Mouse (Mus musculus) CH12F3 (cell line): ENCODE data around the gene Dock10.
"Not testable (repeated sequence)": the region's sequence is repeated elsewhere in the genome, so short reads cannot be mapped to it uniquely, and the experiment has no call there.

ENCODE experiments used
- in situ Hi-C: fragments of 300-500 bp; cut with MboI; formaldehyde crosslinking; loops from 2 replicates; pipeline ENCODE4 v1.14.3; 2020; ENCODE audit warnings: low sequenced_read_pairs

Gene Dock10

DNA sequence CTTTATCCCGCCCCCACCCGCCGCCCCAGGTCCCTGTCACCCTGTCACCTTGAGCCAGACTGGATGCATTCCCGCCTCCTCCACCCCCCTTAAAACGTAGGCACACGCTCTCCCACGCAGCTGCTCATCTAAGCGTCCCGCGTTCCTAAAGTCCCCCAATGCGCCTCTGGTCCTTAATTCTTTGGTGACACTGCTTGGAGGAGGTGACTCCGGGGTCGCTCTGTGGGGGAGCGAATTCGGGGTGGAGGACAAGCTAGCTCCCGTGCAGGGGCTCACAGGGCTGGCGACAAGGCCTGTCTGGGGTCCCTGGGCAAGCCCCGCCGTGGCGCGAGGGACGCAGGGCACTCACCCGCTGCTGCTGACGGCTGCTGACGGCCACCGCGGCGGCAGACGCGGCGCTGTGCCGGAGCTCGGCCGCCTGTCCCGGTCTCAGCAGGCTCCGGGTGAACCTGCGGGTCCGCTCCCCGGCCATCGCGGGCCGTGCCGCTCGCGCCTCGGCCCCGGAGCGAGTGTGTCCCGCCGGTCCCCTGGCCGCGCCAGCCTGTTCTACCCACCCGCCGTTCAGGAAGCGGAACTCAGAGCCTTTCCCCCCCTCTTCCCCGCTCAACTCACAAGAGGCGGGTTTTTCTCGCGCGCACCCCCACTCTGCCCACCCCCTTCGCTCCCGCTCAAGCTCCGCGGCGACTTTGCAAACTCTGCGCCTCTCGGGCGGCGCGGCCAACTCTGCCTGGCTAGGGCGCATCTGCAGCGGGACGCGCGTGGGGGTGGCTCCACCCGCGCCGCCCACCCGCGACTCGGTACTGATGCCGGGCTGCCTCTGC is at the start of gene Dock10:
Dock10 (minus strand) TSS at position 551 of the 821 bp plus-strand sequence.
- in situ Hi-C loops: no loop called here

DNA sequence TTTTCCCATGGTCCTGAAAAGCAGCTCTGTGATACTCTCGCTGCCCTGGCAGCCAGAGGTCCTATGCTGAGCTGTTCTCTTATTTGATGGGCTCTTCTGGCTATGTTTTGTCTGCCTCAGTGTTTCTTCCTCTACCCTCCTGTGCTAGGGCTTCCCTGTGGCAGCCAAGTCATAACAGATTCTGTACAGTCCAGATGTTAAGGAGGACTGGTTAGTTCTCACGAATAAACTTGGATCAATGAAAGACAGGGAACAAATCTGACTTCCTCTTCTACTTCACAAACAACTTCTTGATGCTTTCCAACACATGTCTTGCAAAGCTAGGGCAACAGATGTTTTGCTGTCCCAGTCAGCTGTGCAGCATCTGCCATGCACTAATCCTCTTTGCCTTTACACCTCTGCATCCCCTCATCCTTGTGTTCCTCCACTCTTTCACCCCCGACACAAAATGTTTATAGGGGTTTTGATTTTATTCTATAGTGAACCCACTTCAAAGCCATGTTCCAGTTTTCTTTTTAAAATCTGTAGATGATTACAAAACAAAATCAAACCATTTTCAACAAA is 48.6 kb upstream of the Dock10 start:
- in situ Hi-C loops: no loop called here

DNA sequence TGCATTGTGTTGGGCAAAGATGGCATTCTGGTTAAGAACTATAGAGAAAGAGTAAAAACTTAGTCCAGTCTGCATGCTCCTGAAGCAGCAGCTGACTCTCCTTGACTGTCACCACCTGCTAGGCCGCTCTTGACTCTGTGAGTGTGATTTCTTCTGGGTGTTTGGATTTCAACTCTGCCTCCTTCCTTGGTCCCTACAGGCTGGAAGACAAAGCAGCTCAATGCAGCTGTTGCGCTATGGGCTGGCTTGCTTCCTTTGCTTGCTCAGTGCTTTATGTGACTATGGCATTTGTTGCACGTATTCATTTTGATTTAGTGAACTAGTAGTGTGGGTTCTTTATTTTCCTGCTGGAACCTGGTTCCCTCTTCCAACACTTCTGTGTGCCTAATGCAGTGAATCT is 43.7 kb upstream of the Dock10 start:
- in situ Hi-C loops: no loop called here

DNA sequence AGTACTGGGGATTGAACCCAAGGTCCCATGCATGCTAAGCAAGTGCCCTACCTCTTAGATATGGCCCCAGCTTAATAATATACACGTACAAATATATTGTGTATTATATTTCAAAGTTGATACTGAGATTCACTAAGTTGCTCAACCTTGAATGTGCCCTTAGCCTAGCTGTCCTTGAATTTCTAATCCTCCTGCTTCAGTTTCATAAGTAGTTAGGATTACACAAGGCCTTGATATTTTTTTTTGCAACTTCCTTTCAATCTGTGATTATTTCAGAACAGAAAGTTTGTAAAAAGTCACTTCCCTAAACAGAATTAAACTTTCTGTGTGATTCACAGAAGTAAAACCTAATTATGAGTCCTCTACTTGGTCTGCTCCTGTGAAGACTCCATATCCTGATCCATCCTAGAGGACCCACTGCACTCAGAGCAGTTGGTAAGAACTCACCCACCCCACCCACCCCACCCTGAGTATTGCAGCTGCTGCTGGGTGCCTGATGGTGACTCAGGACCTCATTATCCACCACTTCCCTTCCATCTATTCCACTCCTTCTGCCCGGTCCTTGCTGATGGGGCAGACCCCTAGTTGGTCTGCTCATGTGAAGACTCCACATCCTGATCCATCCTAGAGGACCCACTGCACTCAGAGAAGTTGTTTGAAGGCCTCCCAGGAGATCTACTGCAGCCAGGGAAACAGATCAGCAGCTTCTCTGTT is 26.9 kb upstream of the Dock10 start:
- in situ Hi-C loops: no loop called here

DNA sequence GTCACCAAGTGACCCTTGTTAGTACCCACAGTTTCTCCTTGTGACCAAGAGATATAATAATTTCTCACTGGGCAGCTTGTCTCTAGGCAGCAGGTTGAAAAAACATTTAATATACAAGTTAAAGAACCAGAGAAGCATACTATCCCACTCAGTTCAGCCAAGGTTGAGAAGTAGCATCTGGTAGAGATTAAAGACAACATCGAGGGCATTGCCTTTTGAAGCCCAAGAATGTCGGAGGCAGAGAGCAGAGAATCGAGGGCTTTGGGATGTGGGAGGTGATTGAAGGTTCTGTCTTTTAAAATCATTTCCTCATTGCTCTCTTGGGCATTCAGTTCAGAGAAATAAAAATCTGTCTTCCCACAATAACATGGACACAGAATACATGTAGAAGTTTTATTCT is 25.8 kb upstream of the Dock10 start:
- in situ Hi-C loops: no loop called here

DNA sequence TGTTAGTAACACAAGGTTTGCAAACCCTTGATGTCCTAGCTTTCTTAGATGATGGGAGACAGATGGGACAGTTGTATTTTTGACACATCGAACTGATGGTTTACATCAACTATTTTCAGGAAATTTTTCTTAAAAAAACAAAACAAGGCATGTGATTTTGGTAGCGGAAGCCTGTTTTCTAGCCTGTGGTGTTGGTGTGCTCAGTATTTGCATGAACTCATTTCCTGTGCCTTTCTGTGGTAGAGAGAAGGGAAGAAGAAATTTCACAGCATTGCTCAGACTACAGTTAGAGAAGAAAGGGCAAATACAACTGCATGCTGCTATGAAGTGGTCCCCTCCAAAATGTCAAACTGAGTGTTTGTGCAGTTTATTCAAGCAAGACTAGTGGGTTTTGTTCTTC is 7.2 kb upstream of the Dock10 start:
- in situ Hi-C loops: no loop called here

DNA sequence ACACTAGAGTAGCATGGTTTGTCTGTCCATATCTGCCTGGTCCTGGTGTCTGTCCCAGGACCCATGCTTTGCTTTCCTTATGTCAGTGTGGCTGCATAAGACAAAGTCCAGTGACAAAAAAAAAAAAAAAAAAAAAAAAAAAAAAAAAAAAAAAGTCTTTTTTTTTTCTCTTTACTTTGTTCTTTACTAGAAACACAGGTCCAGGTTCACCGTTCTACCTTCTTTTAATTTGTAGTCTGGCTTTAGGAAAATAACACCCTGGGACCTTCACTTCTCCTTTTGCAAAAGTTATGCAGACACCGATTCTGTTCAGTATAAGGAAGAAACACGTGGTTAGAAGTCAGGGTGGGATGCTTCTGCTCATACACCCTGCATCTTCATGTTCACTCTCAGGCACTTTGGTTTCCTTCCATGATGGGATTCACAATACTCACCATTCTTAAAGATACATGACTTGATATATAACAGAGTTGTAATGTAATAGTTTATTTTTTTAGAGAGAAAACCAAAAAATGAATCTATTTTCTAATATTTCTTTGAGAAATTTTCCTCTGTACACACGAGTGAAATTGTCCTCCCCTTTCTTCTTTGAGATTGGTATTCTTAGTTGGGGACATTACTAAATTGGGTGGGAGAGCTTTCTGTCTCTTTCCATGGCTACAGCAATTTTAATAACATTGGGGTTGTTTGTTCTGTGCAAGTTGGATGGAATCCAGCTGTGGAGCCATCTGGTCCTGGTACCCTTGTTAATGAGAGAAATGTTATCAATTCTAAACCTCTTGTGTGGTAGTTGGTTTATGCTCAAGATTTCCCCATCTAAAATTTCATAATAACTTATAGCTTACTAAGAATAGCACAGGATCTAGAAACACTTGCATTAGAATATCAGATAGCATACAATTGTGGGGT is 5.0 kb upstream of the Dock10 start:
- in situ Hi-C loops: no loop called here

DNA sequence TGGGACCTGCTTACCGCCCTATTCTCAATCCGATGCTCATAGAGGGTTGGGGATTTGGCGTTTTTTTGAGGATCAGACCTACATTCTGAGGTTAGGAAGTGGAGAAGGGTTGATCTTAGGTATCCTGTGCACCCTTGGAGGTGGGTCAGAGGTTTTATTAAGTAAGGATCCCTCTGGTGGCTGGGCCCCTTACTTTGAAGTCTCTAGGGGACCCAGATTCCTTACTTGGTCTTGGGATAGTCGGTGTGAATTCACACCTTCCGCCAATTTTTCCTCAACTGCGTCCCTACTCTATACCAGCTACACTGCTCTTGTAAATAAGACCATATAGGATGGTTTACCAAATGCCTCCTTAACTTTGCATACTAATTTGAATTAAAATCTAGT is 464 bp upstream of the Dock10 start:
- in situ Hi-C loops: no loop called here

DNA sequence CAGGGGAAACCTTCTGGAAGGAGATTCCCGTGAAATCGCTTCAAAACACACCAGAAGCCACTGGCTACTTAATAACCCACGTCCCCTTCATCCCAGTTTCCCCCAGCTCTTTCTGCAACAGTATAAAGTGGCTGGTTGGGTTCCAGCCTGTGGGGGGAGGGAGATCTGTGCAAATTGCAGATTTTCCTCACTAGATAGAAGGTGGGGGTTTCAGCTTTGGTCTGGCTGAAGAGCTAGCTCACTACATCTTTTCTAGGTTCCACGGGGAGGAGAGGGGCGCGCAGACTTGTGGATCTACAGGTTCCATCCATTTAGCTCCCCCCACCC is 714 bp downstream of the Dock10 start:
- in situ Hi-C loops: no loop called here

DNA sequence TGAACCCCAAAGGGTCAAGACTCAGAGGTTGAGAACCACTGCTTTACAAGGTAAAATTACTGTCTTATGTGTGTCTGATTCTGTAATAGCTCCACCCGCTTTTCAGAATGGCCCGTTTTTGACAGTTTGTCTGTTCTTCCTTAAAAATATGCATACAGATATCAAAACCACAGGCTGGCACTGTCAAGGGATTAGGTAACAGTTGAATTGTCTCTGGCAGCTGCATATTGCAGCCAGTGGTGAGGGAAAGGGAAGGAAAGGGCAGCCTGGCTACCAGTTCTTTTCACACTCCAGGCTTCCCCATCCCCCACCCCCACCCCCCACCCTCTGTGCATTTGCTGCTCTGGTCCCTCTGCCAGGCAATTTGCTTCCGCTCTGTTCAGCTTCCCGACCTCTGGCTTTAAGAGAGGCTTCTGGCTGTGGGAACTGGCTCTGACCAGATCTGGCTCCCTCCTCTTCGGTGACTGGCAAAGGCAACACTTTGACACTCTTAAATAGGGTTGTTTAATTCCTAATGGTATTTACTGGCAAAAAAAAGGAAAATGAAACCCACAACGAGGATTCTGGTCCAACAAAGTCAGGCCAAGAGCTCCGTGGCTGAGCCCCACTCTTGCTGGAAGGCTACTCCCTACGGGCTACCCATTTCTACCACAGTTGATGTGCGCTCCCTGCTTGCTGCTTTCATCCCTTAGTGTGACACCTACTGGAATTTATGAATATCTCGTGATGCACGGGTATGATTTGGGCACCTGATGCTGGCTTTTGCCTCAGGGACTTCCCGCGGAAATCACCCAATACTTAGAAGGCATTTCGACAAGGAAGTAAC is 1.3 kb downstream of the Dock10 start:
- in situ Hi-C loops: no loop called here

DNA sequence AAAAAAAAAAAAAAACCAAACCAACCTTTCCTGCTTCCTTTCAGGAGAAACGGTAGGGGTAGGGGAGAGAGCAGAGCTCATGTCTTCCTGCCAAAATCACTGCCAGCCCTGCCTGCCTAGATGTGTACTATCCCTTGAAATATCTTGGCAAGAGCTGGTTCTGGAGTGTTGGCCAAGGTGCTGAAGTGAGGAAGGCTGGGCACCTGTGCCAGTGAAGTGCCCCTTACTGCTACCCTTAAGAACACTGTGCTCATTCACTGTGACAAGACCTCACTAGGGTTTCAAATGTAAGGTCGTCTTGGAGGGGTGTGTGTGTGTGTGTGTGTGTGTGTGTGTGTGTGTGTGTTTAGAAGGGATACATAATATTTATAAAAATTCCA is 2.3 kb downstream of the Dock10 start:
- in situ Hi-C loops: no loop called here

DNA sequence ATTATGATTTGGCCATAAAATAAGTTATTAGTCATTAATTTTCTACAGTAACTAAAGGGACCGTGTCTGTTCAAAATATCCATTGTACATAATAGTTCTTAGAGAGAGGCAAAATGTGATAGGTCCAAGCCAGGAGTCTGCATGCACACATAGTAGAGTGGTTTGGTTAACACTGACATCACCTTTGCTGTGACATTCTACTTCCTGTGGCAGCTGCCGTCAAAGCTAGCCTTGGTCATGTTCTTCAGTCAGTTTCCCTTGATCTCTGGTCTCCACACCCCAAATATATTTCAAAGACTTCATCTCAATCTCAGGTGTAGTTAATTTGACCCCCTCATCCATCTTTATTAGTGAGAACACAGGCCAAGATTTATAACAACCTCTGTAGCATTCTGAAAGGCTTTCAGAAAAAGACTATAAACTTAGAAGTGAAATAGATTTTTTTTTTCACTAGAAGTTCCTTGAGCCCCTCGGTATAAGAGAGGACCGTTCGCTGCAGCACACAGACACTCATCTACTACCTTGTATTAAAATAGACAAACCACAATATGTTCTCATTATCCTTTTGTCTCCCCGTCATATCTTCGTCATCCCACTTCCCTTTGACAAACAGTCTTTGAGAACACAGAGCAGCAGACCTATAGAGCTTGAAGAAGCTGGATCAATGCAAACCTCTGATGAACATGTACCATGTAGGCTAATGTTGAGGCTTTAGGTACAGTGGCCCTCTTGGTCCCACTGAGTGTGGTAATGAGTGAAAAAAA is 2.8 kb downstream of the Dock10 start:
- in situ Hi-C loops: no loop called here

DNA sequence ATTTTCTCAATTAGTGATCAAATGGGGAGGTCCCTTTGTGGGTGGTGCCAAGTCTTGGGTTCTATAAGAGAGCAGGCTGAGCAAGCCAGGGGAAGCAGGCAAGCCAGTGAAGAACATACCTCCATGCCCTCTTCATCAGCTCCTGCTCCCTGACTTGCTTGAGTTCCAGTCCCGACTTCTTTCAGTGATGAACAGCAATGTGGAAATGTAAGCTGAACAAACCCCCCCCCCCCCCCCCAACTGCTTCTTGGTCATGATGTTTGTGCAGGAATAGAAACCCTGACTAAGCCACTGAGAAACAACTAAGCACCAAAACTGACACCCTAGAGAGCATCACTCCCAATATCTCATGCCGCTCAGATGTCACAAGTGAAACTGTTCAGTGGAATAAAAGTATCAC is 9.2 kb downstream of the Dock10 start:
- in situ Hi-C loops: not testable (repeated sequence)

DNA sequence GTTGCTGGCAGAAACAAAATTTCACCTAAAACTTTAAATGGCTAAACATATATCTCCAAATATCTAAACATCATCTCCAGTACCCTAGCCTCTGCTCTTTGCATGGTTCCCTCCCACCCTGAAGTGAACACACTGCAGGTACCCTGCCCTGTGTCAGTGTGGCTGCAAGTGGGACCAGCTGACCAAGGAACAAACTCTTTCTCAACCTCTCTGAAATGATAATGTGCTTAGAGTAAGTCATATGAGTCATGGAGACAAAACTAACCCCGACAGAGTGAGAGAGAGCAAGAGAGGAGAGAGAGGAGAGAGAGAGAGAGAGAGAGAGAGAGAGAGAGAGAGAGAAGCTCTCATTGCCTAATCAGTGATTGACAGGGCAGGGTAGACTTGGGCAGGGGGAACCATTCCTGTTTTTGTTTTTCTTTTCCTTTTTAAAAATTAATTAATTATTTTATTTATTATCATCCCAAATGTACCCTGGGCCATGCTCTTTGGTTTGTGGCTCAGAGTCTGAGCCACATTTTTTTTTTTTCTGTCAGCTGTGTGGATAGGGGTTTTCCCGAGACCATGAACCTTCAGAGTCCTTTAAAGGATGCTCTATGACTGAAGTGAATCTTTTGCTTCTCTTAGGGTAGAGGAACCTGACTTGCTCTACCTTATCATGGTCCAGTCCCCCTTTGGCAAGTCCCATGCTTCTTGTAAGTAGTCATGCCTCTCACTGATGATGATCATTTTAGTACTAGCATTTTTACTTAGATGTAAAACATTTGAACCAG is 11.4 kb downstream of the Dock10 start:
- in situ Hi-C loops: no loop called here

DNA sequence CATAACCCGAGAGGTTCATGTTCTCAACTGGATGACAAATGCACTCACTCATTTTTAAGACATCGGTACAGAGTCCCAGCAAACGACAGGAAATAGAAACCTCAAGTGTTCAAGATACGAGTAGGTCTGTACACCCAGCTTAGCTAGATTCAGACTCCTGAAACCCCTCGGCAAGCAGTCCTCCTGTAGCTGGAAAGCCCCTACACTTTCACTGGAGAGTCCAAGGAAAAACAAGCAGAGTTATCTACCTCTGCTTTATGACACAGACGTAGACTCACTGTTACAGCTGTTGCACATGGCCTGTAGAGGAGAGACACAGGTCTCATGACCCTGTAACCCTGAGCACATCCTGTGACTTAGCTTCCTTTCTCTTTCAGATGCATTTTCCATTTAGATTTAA is 12.1 kb downstream of the Dock10 start:
- in situ Hi-C loops: no loop called here

DNA sequence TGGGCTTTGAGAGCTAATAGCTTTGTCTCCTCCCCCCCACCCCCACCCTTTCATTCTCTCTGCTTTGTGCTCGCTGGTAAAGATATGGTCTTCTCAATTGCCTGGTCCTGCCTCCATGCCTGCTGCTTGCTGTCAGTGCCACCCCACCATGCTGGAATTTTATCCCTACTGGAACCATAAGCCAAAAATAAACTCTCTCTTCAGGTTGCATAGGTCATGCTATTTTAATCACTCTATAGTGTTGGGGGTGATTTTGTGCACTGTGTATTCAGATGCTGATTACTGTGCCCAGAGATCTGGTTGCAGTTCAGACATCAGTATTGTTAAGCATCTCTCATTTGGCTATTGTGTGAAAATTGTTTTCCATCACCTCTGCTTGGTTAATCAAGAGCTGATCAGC is 18.9 kb downstream of the Dock10 start:
- in situ Hi-C loops: no loop called here

DNA sequence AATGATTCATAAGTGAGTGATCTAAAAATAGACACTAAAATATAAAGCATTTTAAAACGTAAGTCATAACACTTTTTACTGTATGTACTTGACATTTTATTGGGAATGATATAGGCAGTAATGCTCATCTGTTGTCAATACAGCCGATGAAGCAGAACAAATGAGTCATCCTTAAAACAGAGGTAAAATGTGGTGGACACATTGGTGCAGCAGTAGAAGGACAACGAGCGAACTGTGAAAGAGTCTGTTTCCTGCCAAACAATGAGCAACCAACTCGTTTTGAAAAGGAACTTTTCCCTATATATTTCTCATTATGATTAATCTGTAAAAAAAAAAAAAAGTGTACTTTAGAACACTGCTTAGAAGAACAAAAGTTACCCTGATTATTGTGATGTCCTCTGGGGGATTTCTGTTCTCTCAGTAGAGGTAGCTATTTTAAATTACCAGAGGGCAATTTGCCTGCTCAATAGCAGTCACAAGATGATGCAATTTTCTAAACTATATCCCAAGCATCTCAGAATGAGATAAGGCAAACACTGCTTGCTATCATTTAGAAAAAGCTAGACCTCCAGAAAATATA is 20.4 kb downstream of the Dock10 start:
- in situ Hi-C loops: no loop called here

DNA sequence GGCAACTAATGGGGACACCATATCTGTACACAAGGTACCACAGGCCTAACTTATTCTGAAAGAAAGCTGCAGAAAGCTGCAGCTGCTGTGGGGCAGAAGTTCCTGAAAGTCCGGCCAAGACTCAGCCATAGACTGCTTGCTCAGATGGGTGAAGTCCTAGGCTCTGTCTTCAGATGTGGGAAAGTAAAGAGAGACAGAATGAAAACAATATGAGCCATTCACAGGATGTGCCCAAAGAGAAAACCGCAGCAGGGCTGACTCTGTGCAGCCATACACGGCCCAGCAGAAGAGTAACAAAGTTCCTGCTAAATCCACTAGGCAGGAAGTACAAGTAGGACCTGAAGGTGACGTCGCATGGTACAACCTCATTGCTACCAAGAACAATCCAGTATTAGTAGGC is 27.7 kb downstream of the Dock10 start:
- in situ Hi-C loops: no loop called here

DNA sequence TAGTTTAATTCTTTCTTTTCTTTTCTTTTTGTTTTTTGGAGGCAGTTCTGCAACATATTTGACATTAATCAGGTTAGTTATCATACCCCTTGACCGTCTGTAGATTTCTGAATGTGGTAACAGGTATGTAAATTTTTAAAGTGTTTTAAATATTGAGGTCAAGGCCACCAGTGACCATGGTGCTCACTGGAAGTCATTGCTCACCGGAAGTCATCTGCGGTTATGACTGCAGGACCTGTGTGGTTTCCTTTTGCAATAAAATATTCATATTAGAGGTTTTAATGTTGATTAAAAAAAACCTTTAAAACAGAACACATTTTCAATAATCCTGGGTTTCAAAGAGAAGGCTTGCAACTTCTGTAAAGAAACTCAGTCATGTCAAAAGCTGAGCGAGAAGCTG is 28.2 kb downstream of the Dock10 start:
- in situ Hi-C loops: no loop called here
